Mouse (Mus musculus): ENCODE results near the gene Lrrc4.

Gene Lrrc4

GRCm38 (mm10) chr6:28860450-28860849 lies 28.9 kb upstream of the Lrrc4 start:
- Histone ChIP-seq H3K9me3 (ENCODE audit: low read length) (no peaks in the 10 kb centered on the region), H3K4me1 (replicated peaks; ENCODE audit: low read depth, low read length) (peaks cover 16% of the 10 kb centered on the region), H3K4me3 (replicated peaks; ENCODE audit: low read length) (no peak overlapping the region), H3K27me3 (ENCODE audit: insufficient read depth, low read length) (no peaks in the 10 kb centered on the region), H3K36me3 (ENCODE audit: insufficient read depth, low read length) (peaks cover 8% of the 10 kb centered on the region)
- TF ChIP-seq CTCF (conservative IDR thresholded peaks at IDR 0.05; ENCODE audit: low read length) (no peak), NANOG (IDR thresholded peaks at IDR 0.05; ENCODE audit: borderline replicate concordance, low read length) (no peak), POU5F1 (IDR thresholded peaks at IDR 0.05; ENCODE audit: borderline replicate concordance, low read length) (no peak)

GRCm38 (mm10) chr6:28859094-28859493 lies 27.5 kb upstream of the Lrrc4 start:
- Histone ChIP-seq H3K27me3 (ENCODE audit: insufficient read depth, low read length) (no peaks in the 10 kb centered on the region), H3K9me3 (ENCODE audit: low read length) (no peaks in the 10 kb centered on the region), H3K36me3 (ENCODE audit: insufficient read depth, low read length) (peaks cover 8% of the 10 kb centered on the region), H3K4me3 (replicated peaks; ENCODE audit: low read length) (no peak overlapping the region), H3K4me1 (replicated peaks; ENCODE audit: low read depth, low read length) (peaks cover 21% of the 10 kb centered on the region)
- TF ChIP-seq POU5F1 (IDR thresholded peaks at IDR 0.05; ENCODE audit: borderline replicate concordance, low read length) = no peak
- TF ChIP-seq NANOG (IDR thresholded peaks at IDR 0.05; ENCODE audit: borderline replicate concordance, low read length) = no peak
- no peak for TF ChIP-seq CTCF (conservative IDR thresholded peaks at IDR 0.05; ENCODE audit: low read length)

GRCm38 (mm10) chr6:28857198-28858180 lies 25.9 kb upstream of the Lrrc4 start:
- H3K27me3 ChIP-seq (ENCODE audit: insufficient read depth, low read length) = no peaks in the 10 kb centered on the region
- H3K4me1 ChIP-seq (replicated peaks; ENCODE audit: low read depth, low read length) = peaks cover 21% of the 10 kb centered on the region
- H3K9me3 ChIP-seq (ENCODE audit: low read length) = no peaks in the 10 kb centered on the region
- TF ChIP-seq CTCF (conservative IDR thresholded peaks at IDR 0.05; ENCODE audit: low read length) (no peak), NANOG (IDR thresholded peaks at IDR 0.05; ENCODE audit: borderline replicate concordance, low read length) (no peak), POU5F1 (IDR thresholded peaks at IDR 0.05; ENCODE audit: borderline replicate concordance, low read length) (no peak)
- H3K4me3 ChIP-seq (replicated peaks; ENCODE audit: low read length) = no peak overlapping the region
- peaks cover 13% of the 10 kb centered on the region for H3K36me3 ChIP-seq (ENCODE audit: insufficient read depth, low read length)

GRCm38 (mm10) chr6:28856789-28857188 lies 25.2 kb upstream of the Lrrc4 start:
- Histone ChIP-seq H3K4me3 (replicated peaks; ENCODE audit: low read length) (no peak overlapping the region), H3K27me3 (ENCODE audit: insufficient read depth, low read length) (no peaks in the 10 kb centered on the region), H3K4me1 (replicated peaks; ENCODE audit: low read depth, low read length) (peaks cover 21% of the 10 kb centered on the region), H3K9me3 (ENCODE audit: low read length) (no peaks in the 10 kb centered on the region), H3K36me3 (ENCODE audit: insufficient read depth, low read length) (peaks cover 12% of the 10 kb centered on the region; the same call in 1 of the 2 replicates)
- TF ChIP-seq NANOG (IDR thresholded peaks at IDR 0.05; ENCODE audit: borderline replicate concordance, low read length) (no peak), CTCF (conservative IDR thresholded peaks at IDR 0.05; ENCODE audit: low read length) (no peak), POU5F1 (IDR thresholded peaks at IDR 0.05; ENCODE audit: borderline replicate concordance, low read length) (no peak)

GRCm38 (mm10) chr6:28855442-28855841 lies 23.9 kb upstream of the Lrrc4 start:
- no peak overlapping the region for H3K4me3 ChIP-seq (replicated peaks; ENCODE audit: low read length)
- peaks cover 16% of the 10 kb centered on the region for H3K36me3 ChIP-seq (ENCODE audit: insufficient read depth, low read length)
- H3K27me3 ChIP-seq (ENCODE audit: insufficient read depth, low read length) = no peaks in the 10 kb centered on the region
- peaks cover 18% of the 10 kb centered on the region for H3K4me1 ChIP-seq (replicated peaks; ENCODE audit: low read depth, low read length)
- H3K9me3 ChIP-seq (ENCODE audit: low read length) = no peaks in the 10 kb centered on the region
- TF ChIP-seq NANOG (IDR thresholded peaks at IDR 0.05; ENCODE audit: borderline replicate concordance, low read length) (no peak), POU5F1 (IDR thresholded peaks at IDR 0.05; ENCODE audit: borderline replicate concordance, low read length) (no peak), CTCF (conservative IDR thresholded peaks at IDR 0.05; ENCODE audit: low read length) (no peak)

GRCm38 (mm10) chr6:28854598-28854997 lies 23.1 kb upstream of the Lrrc4 start:
- Histone ChIP-seq H3K36me3 (ENCODE audit: insufficient read depth, low read length) (peaks cover 16% of the 10 kb centered on the region), H3K9me3 (ENCODE audit: low read length) (no peaks in the 10 kb centered on the region), H3K27me3 (ENCODE audit: insufficient read depth, low read length) (no peaks in the 10 kb centered on the region), H3K4me1 (replicated peaks; ENCODE audit: low read depth, low read length) (peaks cover 10% of the 10 kb centered on the region), H3K4me3 (replicated peaks; ENCODE audit: low read length) (no peak overlapping the region)
- TF ChIP-seq POU5F1 (IDR thresholded peaks at IDR 0.05; ENCODE audit: borderline replicate concordance, low read length) (no peak), NANOG (IDR thresholded peaks at IDR 0.05; ENCODE audit: borderline replicate concordance, low read length) (no peak), CTCF (conservative IDR thresholded peaks at IDR 0.05; ENCODE audit: low read length) (no peak)

- Histone ChIP-seq H3K4me3 (replicated peaks; ENCODE audit: low read length) (no peak overlapping the region), H3K27me3 (ENCODE audit: insufficient read depth, low read length) (no peaks in the 10 kb centered on the region), H3K36me3 (ENCODE audit: insufficient read depth, low read length) (peaks cover 16% of the 10 kb centered on the region), H3K4me1 (replicated peaks; ENCODE audit: low read depth, low read length) (peaks cover 7% of the 10 kb centered on the region; the same call in 1 of the 2 replicates), H3K9me3 (ENCODE audit: low read length) (no peaks in the 10 kb centered on the region)
- TF ChIP-seq CTCF (conservative IDR thresholded peaks at IDR 0.05; ENCODE audit: low read length) = no peak
- TF ChIP-seq POU5F1 (IDR thresholded peaks at IDR 0.05; ENCODE audit: borderline replicate concordance, low read length) = no peak
- no peak for TF ChIP-seq NANOG (IDR thresholded peaks at IDR 0.05; ENCODE audit: borderline replicate concordance, low read length)
These were observed 22.1 kb upstream of the Lrrc4 start for GRCm38 (mm10) chr6:28853654-28854053.

- no peak for TF ChIP-seq CTCF (conservative IDR thresholded peaks at IDR 0.05; ENCODE audit: low read length)
- no peak for TF ChIP-seq NANOG (IDR thresholded peaks at IDR 0.05; ENCODE audit: borderline replicate concordance, low read length)
- no peak for TF ChIP-seq POU5F1 (IDR thresholded peaks at IDR 0.05; ENCODE audit: borderline replicate concordance, low read length)
- no peaks in the 10 kb centered on the region for H3K27me3 ChIP-seq (ENCODE audit: insufficient read depth, low read length)
- H3K36me3 ChIP-seq (ENCODE audit: insufficient read depth, low read length) = peaks cover 16% of the 10 kb centered on the region
- peaks cover 7% of the 10 kb centered on the region; the same call in 1 of the 2 replicates for H3K4me1 ChIP-seq (replicated peaks; ENCODE audit: low read depth, low read length)
- no peaks in the 10 kb centered on the region for H3K9me3 ChIP-seq (ENCODE audit: low read length)
- H3K4me3 ChIP-seq (replicated peaks; ENCODE audit: low read length) = no peak overlapping the region
These were observed 21.6 kb upstream of the Lrrc4 start for GRCm38 (mm10) chr6:28853164-28853563.
